Mouse (Mus musculus): Measurements from ENCODE around the gene Immp2l. TPM values are rescaled to one million over a fixed set of nuclear protein-coding genes. Genes with fewer than 3 reads are reported as not detected.
A peak's percentile ranks its signal among the peaks of the same experiment; 100 is the strongest.

Gene Immp2l
- polyA plus RNA-seq, 1 experiment from 2014 or later = 10.3 TPM

- Histone ChIP-seq H3K9ac (no peak overlapping the region), H3K4me1 (peaks cover 12% of the 10 kb centered on the region; the same call in 1 of the 2 replicates), H3K4me2 (peak overlapping the region; percentile 35), H3K27ac (replicated peaks) (no peak overlapping the region), H3K9me3 (no peaks in the 10 kb centered on the region), H3K4me3 (no peak overlapping the region), H3K27me3 (replicated peaks) (no peaks in the 10 kb centered on the region), H3K36me3 (no peaks in the 10 kb centered on the region)
- WGBS = 20% methylated on average over 5 of the region's 5 CpGs
- ATAC-seq (ENCODE audit: extremely low read depth, insufficient number of reproducible peaks, low FRiP score, low TSS enrichment) = no peak
These were observed 623.2 kb downstream of the Immp2l start for GRCm38 (mm10) chr12:41646956-41647575.

GRCm38 (mm10) chr12:41647675-41648074 lies 623.8 kb downstream of the Immp2l start:
- Histone ChIP-seq H3K4me3 (no peak overlapping the region), H3K9me3 (no peaks in the 10 kb centered on the region), H3K4me1 (peaks cover 12% of the 10 kb centered on the region; the same call in 1 of the 2 replicates), H3K27me3 (replicated peaks) (no peaks in the 10 kb centered on the region), H3K36me3 (no peaks in the 10 kb centered on the region), H3K4me2 (no peak overlapping the region), H3K9ac (no peak overlapping the region), H3K27ac (replicated peaks) (no peak overlapping the region)
- 75% methylated on average over 2 of the region's 2 CpGs for WGBS
- ATAC-seq (ENCODE audit: extremely low read depth, insufficient number of reproducible peaks, low FRiP score, low TSS enrichment) = no peak

GRCm38 (mm10) chr12:41649826-41650541 lies 626.1 kb downstream of the Immp2l start:
- no peaks in the 10 kb centered on the region for H3K9me3 ChIP-seq
- 73% methylated on average over 8 of the region's 8 CpGs for WGBS

GRCm38 (mm10) chr12:41668280-41668679 lies 644.4 kb downstream of the Immp2l start:
- H3K4me1 ChIP-seq = no peaks in the 10 kb centered on the region
- no peak overlapping the region for H3K9ac ChIP-seq
- 77% methylated on average over 3 of the region's 3 CpGs for WGBS
- no peak overlapping the region for H3K4me3 ChIP-seq
- H3K36me3 ChIP-seq = no peaks in the 10 kb centered on the region
- ATAC-seq (ENCODE audit: extremely low read depth, insufficient number of reproducible peaks, low FRiP score, low TSS enrichment) = no peak
- H3K27ac ChIP-seq (replicated peaks) = no peak overlapping the region
- H3K4me2 ChIP-seq = no peak overlapping the region
- H3K9me3 ChIP-seq = no peaks in the 10 kb centered on the region
- H3K27me3 ChIP-seq (replicated peaks) = no peaks in the 10 kb centered on the region

More at GRCm38 (mm10) chr12:41649826-41650541, 626.1 kb downstream of the Immp2l start:
- Histone ChIP-seq H3K27ac (replicated peaks) (no peak overlapping the region), H3K36me3 (no peaks in the 10 kb centered on the region), H3K4me2 (no peak overlapping the region), H3K9ac (no peak overlapping the region), H3K4me3 (no peak overlapping the region), H3K4me1 (peaks cover 10% of the 10 kb centered on the region; the same call in 1 of the 2 replicates), H3K27me3 (replicated peaks) (no peaks in the 10 kb centered on the region)
- no peak for ATAC-seq (ENCODE audit: extremely low read depth, insufficient number of reproducible peaks, low FRiP score, low TSS enrichment)

DNA sequence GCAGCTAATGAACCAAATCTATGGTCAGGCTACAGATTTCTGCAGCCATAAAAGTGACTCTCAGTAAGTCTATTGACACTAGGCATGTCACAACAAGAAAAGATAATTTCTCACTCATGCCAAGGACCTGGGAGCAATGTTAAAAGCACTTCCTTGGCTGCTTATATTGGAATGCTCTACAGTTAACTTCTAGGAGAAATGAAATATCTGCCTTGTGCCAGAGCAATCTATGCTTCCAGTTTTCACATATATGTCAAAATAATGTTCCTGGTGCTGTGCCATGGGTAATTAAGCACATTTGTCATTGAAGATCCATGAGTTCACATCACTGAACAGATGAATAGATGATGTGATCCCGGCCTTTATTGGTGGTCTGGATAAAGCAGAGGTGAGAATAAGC lies 645.6 kb downstream of the Immp2l start:
- Histone ChIP-seq H3K4me1 (no peaks in the 10 kb centered on the region), H3K4me2 (no peak overlapping the region), H3K27me3 (replicated peaks) (no peaks in the 10 kb centered on the region), H3K36me3 (no peaks in the 10 kb centered on the region), H3K9ac (no peak overlapping the region), H3K27ac (replicated peaks) (no peak overlapping the region), H3K4me3 (no peak overlapping the region), H3K9me3 (no peaks in the 10 kb centered on the region)
- no peak for ATAC-seq (ENCODE audit: extremely low read depth, insufficient number of reproducible peaks, low FRiP score, low TSS enrichment)
- 67% methylated on average over 1 of the region's 1 CpGs for WGBS

- no peak for ATAC-seq (ENCODE audit: extremely low read depth, insufficient number of reproducible peaks, low FRiP score, low TSS enrichment)
- no peak overlapping the region for H3K9ac ChIP-seq
- H3K4me2 ChIP-seq = no peak overlapping the region
- WGBS = 43% methylated on average over 2 of the region's 2 CpGs
- H3K4me3 ChIP-seq = no peak overlapping the region
- no peaks in the 10 kb centered on the region for H3K36me3 ChIP-seq
- no peak overlapping the region for H3K27ac ChIP-seq (replicated peaks)
- H3K27me3 ChIP-seq (replicated peaks) = no peaks in the 10 kb centered on the region
- H3K9me3 ChIP-seq = no peaks in the 10 kb centered on the region
- H3K4me1 ChIP-seq = no peaks in the 10 kb centered on the region
These were observed 651.0 kb downstream of the Immp2l start for GRCm38 (mm10) chr12:41674861-41675260.

GRCm38 (mm10) chr12:41680141-41680540 lies 656.3 kb downstream of the Immp2l start:
- no peak for ATAC-seq (ENCODE audit: extremely low read depth, insufficient number of reproducible peaks, low FRiP score, low TSS enrichment)
- Histone ChIP-seq H3K4me1 (no peaks in the 10 kb centered on the region), H3K9me3 (no peaks in the 10 kb centered on the region), H3K36me3 (no peaks in the 10 kb centered on the region), H3K9ac (no peak overlapping the region), H3K27ac (replicated peaks) (no peak overlapping the region), H3K4me3 (no peak overlapping the region), H3K4me2 (no peak overlapping the region), H3K27me3 (replicated peaks) (no peaks in the 10 kb centered on the region)
- WGBS = 71% methylated on average over 1 of the region's 1 CpGs

DNA sequence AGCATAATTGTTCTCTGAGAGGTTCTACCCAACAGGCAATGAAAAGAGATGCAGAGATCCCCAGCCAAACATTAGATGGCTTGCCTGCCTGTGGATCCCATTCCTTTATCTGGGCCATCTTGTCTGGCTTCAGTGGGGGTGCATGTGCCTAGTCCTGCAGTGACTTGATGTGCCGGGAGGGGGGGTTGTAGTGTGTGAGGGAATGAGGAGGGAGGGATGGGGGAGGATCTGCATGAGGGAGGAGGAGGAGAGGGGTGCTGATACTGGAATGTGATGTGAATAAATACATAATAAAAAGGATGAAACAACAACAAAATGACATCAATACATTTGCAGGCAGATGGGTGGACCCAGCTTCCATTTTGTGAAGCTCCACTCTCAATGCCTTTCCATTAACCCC lies 658.3 kb downstream of the Immp2l start:
- H3K9ac ChIP-seq = no peak overlapping the region
- H3K27ac ChIP-seq (replicated peaks) = no peak overlapping the region
- no peak for ATAC-seq (ENCODE audit: extremely low read depth, insufficient number of reproducible peaks, low FRiP score, low TSS enrichment)
- H3K4me1 ChIP-seq = no peaks in the 10 kb centered on the region
- H3K36me3 ChIP-seq = no peaks in the 10 kb centered on the region
- no peak overlapping the region for H3K4me3 ChIP-seq
- no peaks in the 10 kb centered on the region for H3K27me3 ChIP-seq (replicated peaks)
- 40% methylated on average over 1 of the region's 1 CpGs for WGBS
- no peaks in the 10 kb centered on the region for H3K9me3 ChIP-seq
- no peak overlapping the region for H3K4me2 ChIP-seq

GRCm38 (mm10) chr12:41689809-41690208 lies 665.9 kb downstream of the Immp2l start:
- WGBS = 79% methylated on average over 3 of the region's 3 CpGs
- ATAC-seq (ENCODE audit: extremely low read depth, insufficient number of reproducible peaks, low FRiP score, low TSS enrichment) = no peak

DNA sequence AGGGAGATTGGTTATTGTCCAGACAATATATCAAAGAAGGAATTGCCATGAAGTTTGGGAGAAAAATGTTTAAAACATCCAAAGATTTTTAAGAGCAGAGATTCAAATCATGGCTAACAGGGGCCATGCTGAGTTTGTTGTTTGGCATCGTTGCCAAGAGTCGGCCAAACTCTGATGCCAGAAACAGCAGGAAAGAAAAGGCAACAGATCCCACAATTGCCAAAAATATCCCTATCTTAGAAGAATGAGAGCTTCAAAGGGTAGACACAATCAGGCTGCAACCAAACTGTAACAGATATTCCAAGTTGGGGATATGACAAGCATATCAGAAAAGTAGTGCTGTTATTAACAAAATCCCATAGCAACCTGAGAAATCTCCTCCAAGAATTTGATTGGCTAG lies 686.7 kb downstream of the Immp2l start:
- no peaks in the 10 kb centered on the region for H3K4me1 ChIP-seq

More at GRCm38 (mm10) chr12:41689809-41690208, 665.9 kb downstream of the Immp2l start:
- H3K9ac ChIP-seq = no peak overlapping the region
- no peaks in the 10 kb centered on the region for H3K36me3 ChIP-seq
- H3K4me2 ChIP-seq = no peak overlapping the region
- H3K9me3 ChIP-seq = no peaks in the 10 kb centered on the region
- H3K27ac ChIP-seq (replicated peaks) = no peak overlapping the region
- no peak overlapping the region for H3K4me3 ChIP-seq
- no peaks in the 10 kb centered on the region for H3K4me1 ChIP-seq
- no peaks in the 10 kb centered on the region for H3K27me3 ChIP-seq (replicated peaks)

DNA sequence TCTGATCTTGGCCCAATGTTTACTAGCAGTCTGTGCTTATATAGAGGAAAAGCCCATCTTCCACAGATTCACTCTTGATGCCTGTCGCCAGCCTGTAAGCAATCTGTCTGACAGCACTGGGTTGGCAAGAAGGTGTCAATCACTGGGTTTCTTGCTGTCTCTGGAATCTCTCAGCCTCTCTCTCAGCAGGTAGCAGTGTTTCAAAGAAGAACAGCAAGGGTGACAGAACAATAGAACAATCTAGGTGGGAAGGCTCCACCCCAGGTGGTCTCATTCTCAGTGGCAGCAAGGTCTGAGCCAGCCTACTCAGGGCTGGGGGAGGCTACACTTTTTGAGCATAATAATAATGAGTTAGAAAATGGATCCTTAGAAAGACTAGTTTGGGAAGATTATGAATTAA lies 693.1 kb downstream of the Immp2l start:
- no peaks in the 10 kb centered on the region for H3K27me3 ChIP-seq (replicated peaks)
- 39% methylated on average over 1 of the region's 1 CpGs for WGBS
- no peak overlapping the region for H3K9ac ChIP-seq
- no peak overlapping the region for H3K27ac ChIP-seq (replicated peaks)
- H3K4me1 ChIP-seq = no peaks in the 10 kb centered on the region
- ATAC-seq (ENCODE audit: extremely low read depth, insufficient number of reproducible peaks, low FRiP score, low TSS enrichment) = no peak
- H3K9me3 ChIP-seq = peaks cover 16% of the 10 kb centered on the region
- no peak overlapping the region for H3K4me2 ChIP-seq
- no peak overlapping the region for H3K4me3 ChIP-seq
- no peaks in the 10 kb centered on the region for H3K36me3 ChIP-seq

More for the DNA sequence above, 686.7 kb downstream of the Immp2l start:
- no peak for ATAC-seq (ENCODE audit: extremely low read depth, insufficient number of reproducible peaks, low FRiP score, low TSS enrichment)
- 70% methylated on average over 2 of the region's 2 CpGs for WGBS
- Histone ChIP-seq H3K9ac (no peak overlapping the region), H3K4me3 (no peak overlapping the region), H3K4me2 (no peak overlapping the region), H3K27me3 (replicated peaks) (no peaks in the 10 kb centered on the region), H3K9me3 (no peaks in the 10 kb centered on the region), H3K36me3 (no peaks in the 10 kb centered on the region), H3K27ac (replicated peaks) (no peak overlapping the region)

- no peak overlapping the region for H3K27ac ChIP-seq (replicated peaks)
- no peaks in the 10 kb centered on the region for H3K27me3 ChIP-seq (replicated peaks)
- WGBS = 66% methylated on average over 2 of the region's 2 CpGs
- no peak for ATAC-seq (ENCODE audit: extremely low read depth, insufficient number of reproducible peaks, low FRiP score, low TSS enrichment)
- no peaks in the 10 kb centered on the region for H3K9me3 ChIP-seq
- H3K4me1 ChIP-seq = no peaks in the 10 kb centered on the region
- no peak overlapping the region for H3K4me3 ChIP-seq
- no peaks in the 10 kb centered on the region for H3K36me3 ChIP-seq
- no peak overlapping the region for H3K4me2 ChIP-seq
- no peak overlapping the region for H3K9ac ChIP-seq
These were observed 700.7 kb downstream of the Immp2l start for GRCm38 (mm10) chr12:41724585-41724984.
